Comparison of ENCODE assay signal across 21 mouse cellular contexts in the genomic region with DNA sequence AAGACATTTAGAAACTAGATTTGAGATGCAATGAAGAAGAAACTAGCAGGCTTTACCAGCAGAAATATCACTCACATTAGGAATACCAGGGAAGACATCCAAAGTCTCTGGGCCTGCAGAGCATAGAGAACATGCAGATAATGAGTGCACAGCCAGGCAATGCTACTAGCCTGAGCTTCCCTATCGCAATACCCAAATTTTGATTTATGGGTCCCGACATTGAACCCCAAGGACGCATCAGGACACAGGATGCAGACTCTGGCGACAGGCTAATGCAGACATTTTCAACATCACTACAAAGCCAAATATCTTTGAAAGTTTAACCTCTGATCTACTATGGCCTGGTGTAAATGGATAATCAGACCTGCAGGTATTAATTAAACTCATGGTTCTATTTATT.
DNase-seq lines count a peak whose midpoint lies in the region; ATAC-seq and TF ChIP-seq lines count a peak whose summit lies in the region.
"Had no signal": no experiment of that assay in that cellular context is flagged by ENCODE, and none has a peak within 500 bp of the region (broad histone marks: within the 10 kb centered on the region; RNA-seq: fewer than 3 reads in every experiment).

No protein-coding gene starts in this region.

- H3K36me3 ChIP-seq in kidney, adult 2 months (ENCODE audit: control insufficient read depth, insufficient read depth, low read length), result no peaks in the 10 kb centered on the region
- H3K36me3 ChIP-seq in kidney, embryonic 14.5 days (ENCODE audit: control insufficient read depth, insufficient read depth, low read length), result no peaks in the 10 kb centered on the region
- H3K36me3 ChIP-seq: embryonic facial prominence, embryonic 13.5 days; embryonic facial prominence, embryonic 15.5 days; forebrain, embryonic 10.5 days; forebrain, embryonic 12.5 days had no signal

- no peaks in the 10 kb centered on the region for H3K4me1 ChIP-seq in kidney, adult 2 months (ENCODE audit: control insufficient read depth, insufficient read depth, low read length)
- no peaks in the 10 kb centered on the region for H3K4me1 ChIP-seq in kidney, embryonic 14.5 days (ENCODE audit: control insufficient read depth, insufficient read depth, low read length)
- H3K4me1 ChIP-seq: forebrain, embryonic 10.5 days had no signal

- H3K27me3 ChIP-seq in kidney, adult 2 months (replicated peaks; ENCODE audit: control insufficient read depth, insufficient read depth, low read length), result no peaks in the 10 kb centered on the region
- H3K27me3 ChIP-seq in kidney, embryonic 14.5 days (ENCODE audit: control insufficient read depth, insufficient read depth, low read length), result no peaks in the 10 kb centered on the region
- H3K27me3 ChIP-seq: embryonic facial prominence, embryonic 13.5 days; embryonic facial prominence, embryonic 15.5 days; forebrain, embryonic 12.5 days had no signal

- no peak overlapping the region for H3K27ac ChIP-seq in kidney, adult 2 months (ENCODE audit: insufficient read depth, low read depth, low read length)
- H3K27ac ChIP-seq in kidney, embryonic 14.5 days (ENCODE audit: low read depth, low read length), result no peak overlapping the region
- H3K27ac ChIP-seq: embryonic facial prominence, embryonic 13.5 days; embryonic facial prominence, embryonic 15.5 days; forebrain, embryonic 10.5 days; forebrain, embryonic 12.5 days had no signal

- WGBS in kidney, adult 2 months, result 75% methylated on average over 4 of the region's 4 CpGs
- WGBS in kidney, embryonic 14.5 days, result 80% methylated on average over 4 of the region's 4 CpGs

- no peak overlapping the region for H3K9ac ChIP-seq in kidney, embryonic 14.5 days (ENCODE audit: low read depth, low read length)
- H3K9ac ChIP-seq: embryonic facial prominence, embryonic 13.5 days; embryonic facial prominence, embryonic 15.5 days; forebrain, embryonic 12.5 days had no signal

- no peak for ATAC-seq in kidney, embryonic 14.5 days (ENCODE audit: low FRiP score, low TSS enrichment)
- ATAC-seq: forebrain, embryonic 14.5 days; forebrain, embryonic 16.5 days had no signal

- intact Hi-C loops in heart, postnatal 14 days (cut with DNase I), result no loop called here

- peak; percentile 69 for DNase-seq in adrenal gland, adult 2 months
- DNase-seq in adrenal gland, postnatal 25 days, result no peak
- peak; percentile 7 for DNase-seq in kidney, adult 2 months
- DNase-seq in adrenal gland, postnatal 14 days, result peak; percentile 36
- peak; percentile 44 to 48 for DNase-seq in adrenal gland, postnatal 36 days
- DNase-seq in heart, postnatal 14 days, result no peak
- DNase-seq: cerebellum, adult 11 months; cerebellum, adult 18-20 months; cerebellum, adult 8-10 months; cerebellum, adult 9-11 months; cerebellum, postnatal 14 days; cerebellum, postnatal 36 days; embryo, embryonic 11 days had no signal

- no peak for TF ChIP-seq POLR2A in kidney, adult 2 months (IDR thresholded peaks at IDR 0.05; ENCODE audit: low read depth, low read length)

- no peak overlapping the region for H3K4me2 ChIP-seq in kidney, embryonic 14.5 days (replicated peaks; ENCODE audit: low read depth, low read length)
- H3K4me2 ChIP-seq: embryonic facial prominence, embryonic 13.5 days; embryonic facial prominence, embryonic 15.5 days; forebrain, embryonic 12.5 days had no signal

- no peaks in the 10 kb centered on the region for H3K9me3 ChIP-seq in kidney, embryonic 14.5 days (ENCODE audit: control insufficient read depth, low read length)
- H3K9me3 ChIP-seq: embryonic facial prominence, embryonic 13.5 days; embryonic facial prominence, embryonic 15.5 days; forebrain, embryonic 10.5 days; forebrain, embryonic 12.5 days had no signal

- no peak for TF ChIP-seq CTCF in kidney, adult 2 months (conservative IDR thresholded peaks at IDR 0.05; ENCODE audit: insufficient read depth, insufficient read length, low read depth, low read length)

- no peak overlapping the region for H3K4me3 ChIP-seq in kidney, adult 2 months (ENCODE audit: insufficient read depth, low read depth, low read length)
- H3K4me3 ChIP-seq in kidney, embryonic 14.5 days (ENCODE audit: low read length), result no peak overlapping the region
- H3K4me3 ChIP-seq: embryonic facial prominence, embryonic 13.5 days; embryonic facial prominence, embryonic 15.5 days; erythroblast, embryonic 14.5 days; forebrain, embryonic 10.5 days; forebrain, embryonic 12.5 days had no signal

Comparison
In these comparisons a context has a peak if more than half of its experiments do, and no peak if none do; other contexts are left out.
1. DNase-seq: peak in adrenal gland, adult 2 months (single experiment), kidney, adult 2 months (single experiment), adrenal gland, postnatal 14 days (single experiment) and adrenal gland, postnatal 36 days (2 of 2); none in adrenal gland, postnatal 25 days (single experiment) and heart, postnatal 14 days (0 of 2).